Mouse (Mus musculus) left cerebral cortex, adult 18-20 months (tissue): Measurements from ENCODE around the gene Plekhg3. TPM values are rescaled to one million over a fixed set of nuclear protein-coding genes. Genes with fewer than 3 reads are reported as not detected.

ENCODE experiments used
- DNase-seq, 2 experiments: peaks; one replicate each; pipeline ENCODE4 v3.0.0; 2021 to 2022; ENCODE audit warnings: low spot score in 2 of 2, mixed read lengths in 1 of 2
- long read RNA-seq, 2 experiments: library from polyadenylated mRNA; stranded (forward); transcript quantifications; one replicate each; pipeline ENCODE4 v2.0.0; 2021
- total RNA-seq, 2 experiments: library from RNA; stranded (reverse); gene quantifications; 2 replicates each; pipeline ENCODE4 v1.2.3; 2021

The Plekhg3 gene
- total RNA-seq = 10 to 100 TPM; 12.6 to 14.5 TPM
- long read RNA-seq, experiment 1, partial matches to known transcripts = 3 of 4 reads
- long read RNA-seq, experiment 1, other reads (novel, unspliced or antisense) = 1 of 4 reads
- long read RNA-seq, experiment 2, partial matches to known transcripts = 2 of 3 reads
- long read RNA-seq, experiment 2, other reads (novel, unspliced or antisense) = 1 of 3 reads

DNA sequence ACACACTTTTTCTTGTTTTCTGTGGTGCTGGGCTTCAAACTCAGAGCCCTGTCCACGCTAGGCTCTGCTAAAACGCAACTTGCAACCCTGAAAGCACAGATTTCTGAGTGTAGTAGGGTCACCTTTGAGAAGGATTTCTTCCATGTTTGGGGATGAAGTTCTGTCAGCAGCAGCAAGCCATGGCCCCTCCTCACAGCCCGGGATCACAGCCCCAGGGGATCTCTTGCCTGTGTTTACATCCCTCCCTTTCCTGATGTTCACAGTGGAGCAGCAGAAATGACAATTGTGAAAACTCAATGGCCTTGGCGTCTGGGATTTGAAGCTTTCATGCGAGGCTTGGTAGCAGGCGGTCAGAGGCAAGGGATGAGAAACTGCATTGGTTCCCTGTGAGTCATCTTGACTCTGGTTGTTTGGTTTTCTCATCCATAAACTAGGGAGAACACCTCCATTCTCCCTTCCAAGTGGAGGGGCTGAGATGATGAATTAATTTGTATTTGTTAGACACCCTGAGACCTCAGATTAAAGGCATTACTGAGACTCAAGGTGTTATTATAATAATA lies at the start of gene Plekhg3:
TSS of gene Plekhg3 (plus strand) at position 312 of the 560 bp plus-strand sequence.
- no peak for DNase-seq

DNA sequence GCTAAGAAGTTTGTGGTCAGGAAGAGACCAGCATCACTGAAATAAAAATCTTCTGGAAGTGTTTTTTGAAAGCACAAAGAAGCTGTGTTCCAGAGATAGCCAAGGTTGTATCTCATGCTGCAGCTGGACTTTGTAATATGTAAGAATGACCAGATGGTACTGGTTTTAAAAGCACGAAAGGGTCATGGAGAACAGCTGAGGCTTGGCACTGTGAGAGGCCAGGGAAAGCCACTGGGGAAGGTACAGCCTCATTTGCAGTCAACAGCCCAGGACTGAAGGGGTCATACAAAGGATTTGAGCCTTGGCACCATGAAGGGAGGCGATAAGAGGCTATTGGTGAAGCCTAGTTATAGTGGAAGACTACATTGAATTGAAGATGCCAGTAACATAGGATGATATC lies 48.2 kb upstream of the Plekhg3 start:
- DNase-seq = no peak

GRCm38 (mm10) chr12:76482948-76483347 lies 47.7 kb upstream of the Plekhg3 start:
- no peak for DNase-seq

- no peak for DNase-seq
These were observed 45.8 kb upstream of the Plekhg3 start for GRCm38 (mm10) chr12:76484881-76485280.

- no peak for DNase-seq
These were observed 45.3 kb upstream of the Plekhg3 start for GRCm38 (mm10) chr12:76485381-76485780.

DNA sequence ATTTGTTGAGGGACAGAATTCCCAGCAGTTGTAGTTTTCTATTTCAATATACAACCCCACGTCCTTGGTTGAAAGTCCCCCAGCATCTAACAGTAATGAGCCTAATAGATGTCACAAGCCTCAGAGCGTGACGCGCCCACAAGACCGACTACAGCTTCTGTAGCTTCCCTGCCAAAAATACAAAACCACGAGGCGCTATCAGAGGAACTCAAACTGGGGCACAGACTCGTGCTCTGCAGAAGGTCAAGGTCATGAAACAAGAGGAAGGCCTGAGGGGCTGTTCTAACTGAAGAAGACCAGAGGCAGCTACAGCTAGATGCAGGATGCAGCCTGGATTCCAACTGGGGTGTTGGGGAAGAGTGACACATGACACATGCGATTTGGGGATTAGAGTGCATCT lies 43.7 kb upstream of the Plekhg3 start:
- no peak for DNase-seq

GRCm38 (mm10) chr12:76490798-76491197 lies 39.9 kb upstream of the Plekhg3 start:
- DNase-seq = no peak

DNA sequence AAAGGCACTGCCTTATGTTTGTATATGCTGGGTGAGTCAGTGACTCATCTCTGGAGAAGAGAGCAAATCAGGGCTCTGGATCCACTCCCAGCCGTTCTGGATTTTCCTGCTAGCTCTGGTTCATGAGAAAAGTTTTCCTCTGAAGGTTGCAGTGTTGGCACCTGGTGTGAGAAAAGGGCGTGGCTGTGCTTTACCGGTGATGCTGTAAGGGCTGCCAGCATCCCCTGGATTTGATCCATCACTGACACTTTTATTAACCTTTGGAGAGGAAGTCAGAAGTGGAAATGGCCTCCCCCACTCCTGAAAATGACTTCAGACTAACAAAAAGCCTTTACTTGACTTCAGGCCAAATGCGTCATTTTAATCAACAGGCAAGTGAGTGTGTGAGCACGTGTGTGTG lies 37.2 kb upstream of the Plekhg3 start:
- DNase-seq = peak; percentile 32 to 50

GRCm38 (mm10) chr12:76495381-76495780 lies 35.3 kb upstream of the Plekhg3 start:
- DNase-seq = no peak

- DNase-seq = peak; percentile 46 to 66
These were observed 34.4 kb upstream of the Plekhg3 start for GRCm38 (mm10) chr12:76496324-76496723.

GRCm38 (mm10) chr12:76499276-76499675 lies 31.4 kb upstream of the Plekhg3 start:
- DNase-seq = no peak

- DNase-seq = no peak
These were observed 30.6 kb upstream of the Plekhg3 start for GRCm38 (mm10) chr12:76500055-76500454.

DNA sequence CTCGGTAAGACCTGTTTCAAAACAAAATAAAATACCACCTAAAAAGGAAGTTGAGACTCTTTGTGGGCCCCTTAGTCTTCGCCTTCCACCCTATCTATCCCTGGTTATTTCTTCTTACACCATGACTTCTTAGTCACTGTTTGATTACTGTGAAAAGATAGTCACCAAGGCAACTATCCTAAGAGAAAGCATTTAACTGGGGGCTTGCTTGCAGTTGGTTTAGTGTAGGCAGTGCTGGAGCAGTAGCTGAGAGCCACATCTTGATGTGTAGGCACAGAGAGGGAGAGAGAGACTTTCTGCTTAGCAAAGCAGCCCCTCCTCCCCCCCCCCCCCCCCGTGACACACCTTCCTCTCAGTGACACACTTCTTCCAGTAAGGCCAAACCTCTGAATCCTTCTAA lies 29.8 kb upstream of the Plekhg3 start:
- no peak for DNase-seq

DNA sequence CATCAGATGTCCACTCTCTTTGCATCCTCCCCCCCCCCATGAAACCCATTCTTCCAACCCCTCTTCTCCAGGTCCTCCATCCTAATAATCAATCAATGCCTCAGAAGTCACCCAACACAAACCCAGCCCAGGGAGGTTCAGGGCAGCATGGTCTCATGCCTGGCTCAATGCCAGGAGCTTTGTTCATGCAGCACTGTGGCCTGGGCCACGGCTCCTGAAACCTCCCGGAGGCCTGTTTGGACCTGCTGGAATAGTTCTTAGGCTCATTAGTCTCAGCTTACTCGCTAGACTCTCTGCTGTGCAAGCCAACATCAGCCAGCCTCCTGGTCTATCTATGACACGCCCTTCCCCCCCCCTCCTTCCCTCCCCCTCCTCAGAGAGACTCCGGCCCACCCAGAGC lies 27.7 kb upstream of the Plekhg3 start:
- DNase-seq = no peak

DNA sequence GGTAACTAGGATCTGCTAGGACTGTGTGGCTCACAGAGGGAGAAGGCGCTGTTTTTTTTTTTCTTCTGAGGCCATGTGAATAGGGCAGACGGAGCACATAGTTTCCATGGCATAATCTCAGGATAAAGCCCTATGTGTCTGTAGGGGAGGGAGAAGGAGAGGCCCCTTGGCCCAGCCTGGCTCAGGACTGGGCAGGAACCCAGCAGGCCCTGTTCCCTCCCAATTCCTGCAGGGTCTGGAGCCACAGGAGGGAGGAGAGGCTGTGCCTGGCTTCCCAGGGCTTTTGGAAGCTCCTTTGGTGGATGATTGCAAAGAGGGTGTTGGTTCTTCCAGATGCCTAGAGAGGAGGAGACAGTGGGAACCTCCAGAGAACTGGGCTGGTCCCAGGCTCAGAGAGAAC lies 24.2 kb upstream of the Plekhg3 start:
- DNase-seq = no peak

- no peak for DNase-seq
These were observed 22.9 kb upstream of the Plekhg3 start for GRCm38 (mm10) chr12:76507791-76508190.

- DNase-seq = no peak
These were observed 21.7 kb upstream of the Plekhg3 start for GRCm38 (mm10) chr12:76508909-76509440.

- no peak for DNase-seq
These were observed 18.0 kb upstream of the Plekhg3 start for GRCm38 (mm10) chr12:76512731-76513130.

DNA sequence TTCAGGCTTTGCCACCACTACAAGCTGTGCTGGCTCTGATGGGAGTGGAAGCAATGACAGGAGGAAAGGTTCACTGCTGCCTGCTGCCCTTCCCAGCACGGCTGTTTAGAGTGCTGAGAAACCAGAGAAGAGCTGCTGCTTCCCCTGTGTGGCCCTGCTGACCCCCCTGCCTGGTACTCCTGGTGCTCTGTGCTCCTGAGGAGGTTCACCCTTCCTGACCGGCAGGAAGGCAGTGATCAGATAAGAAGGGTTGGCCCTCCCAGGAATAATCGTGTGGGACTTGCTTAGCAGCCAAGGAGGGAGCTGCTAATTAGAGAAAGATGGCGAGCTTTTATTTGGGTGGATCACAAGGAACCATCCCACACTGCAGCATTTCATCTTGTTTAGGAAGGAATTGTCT lies 15.8 kb upstream of the Plekhg3 start:
- DNase-seq = no peak

DNA sequence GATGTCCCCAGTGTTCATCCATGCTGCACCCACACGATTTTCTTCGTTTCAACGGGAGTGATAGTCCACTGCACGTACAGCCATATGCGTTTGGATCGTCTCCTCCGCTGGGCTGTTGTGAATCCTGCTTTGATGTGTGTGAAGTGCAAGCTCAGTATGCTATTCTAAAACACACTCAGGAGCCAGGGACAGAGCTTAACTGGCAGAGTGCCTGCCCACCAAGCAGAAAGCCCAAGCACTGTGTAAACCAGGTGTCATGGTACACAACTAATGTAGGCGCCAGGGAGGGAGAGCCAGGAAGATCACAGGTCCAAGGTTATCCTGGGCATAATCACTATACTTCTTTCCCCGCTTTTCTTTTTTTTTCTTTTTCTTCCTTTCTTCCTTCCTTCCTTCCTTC lies 12.7 kb upstream of the Plekhg3 start:
- no peak for DNase-seq

- DNase-seq = no peak
These were observed 11.5 kb upstream of the Plekhg3 start for GRCm38 (mm10) chr12:76518909-76519842.

GRCm38 (mm10) chr12:76523654-76524053 lies 7.0 kb upstream of the Plekhg3 start:
- no peak for DNase-seq
